ENCODE assay signal across 10 mouse cellular contexts in the genomic region with DNA sequence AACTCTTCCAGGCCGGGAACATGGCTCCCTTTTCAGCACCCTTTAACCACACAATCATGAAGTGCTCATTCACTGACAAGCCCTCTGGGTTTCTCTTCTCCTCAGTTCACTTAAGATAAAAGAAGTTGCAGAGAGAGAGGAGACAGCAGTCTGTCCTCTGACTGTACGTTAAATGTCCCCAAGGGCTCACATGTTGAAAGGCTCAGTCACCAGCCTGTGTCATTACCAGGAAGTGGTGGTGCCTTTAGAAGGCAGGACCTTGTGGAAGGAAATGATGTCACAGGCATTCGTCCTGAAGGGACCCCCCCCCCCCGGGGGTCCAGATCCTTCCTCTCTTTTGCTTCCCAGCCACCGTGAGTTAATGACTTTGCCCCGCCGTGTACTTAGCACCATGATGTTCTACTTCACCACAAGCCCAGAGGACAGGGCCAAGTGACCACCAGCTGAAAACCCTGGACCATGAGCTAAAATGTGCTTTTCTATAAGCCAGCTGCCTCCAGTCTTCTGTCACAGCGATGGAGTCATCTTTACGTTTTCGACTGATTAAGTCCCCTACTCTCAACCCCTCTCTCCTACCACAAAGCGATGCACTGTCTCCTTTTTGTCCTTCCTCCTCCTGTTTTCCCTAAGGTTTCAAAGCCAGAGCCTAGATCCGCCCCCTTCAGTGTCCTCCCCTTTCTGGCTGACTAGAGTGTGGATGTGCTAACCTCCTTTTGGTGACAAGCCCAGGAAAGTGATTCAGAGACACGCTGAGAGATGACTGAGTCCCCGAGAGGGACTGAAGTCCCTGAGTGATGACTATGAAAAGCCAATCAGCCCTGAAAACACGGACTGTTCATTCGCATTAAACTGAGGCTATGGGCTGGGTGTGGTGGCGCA. TPM values are rescaled to one million over a fixed set of nuclear protein-coding genes. Genes with fewer than 3 reads are reported as not detected.
DNase-seq lines count a peak whose midpoint lies in the region; ATAC-seq lines count a peak whose summit lies in the region.
"Had no signal": no experiment of that assay in that cellular context is flagged by ENCODE, and none has a peak within 500 bp of the region (broad histone marks: within the 10 kb centered on the region; RNA-seq: fewer than 3 reads in every experiment).

No protein-coding gene starts in this region.

- H3K4me3 ChIP-seq in hindbrain, embryonic 14.5 days (replicated peaks; ENCODE audit: low read length): no peak overlapping the region
- H3K4me3 ChIP-seq in intestine, embryonic 15.5 days (replicated peaks): no peak overlapping the region
- H3K4me3 ChIP-seq: limb, embryonic 15.5 days had no signal

- no peaks in the 10 kb centered on the region for H3K4me1 ChIP-seq in hindbrain, embryonic 14.5 days (replicated peaks; ENCODE audit: control insufficient read depth, insufficient read depth, low read length)
- H3K4me1 ChIP-seq in intestine, embryonic 15.5 days (replicated peaks): peaks cover 5% of the 10 kb centered on the region

- no peak overlapping the region for H3K27ac ChIP-seq in hindbrain, embryonic 14.5 days
- H3K27ac ChIP-seq in intestine, embryonic 15.5 days: no peak overlapping the region
- H3K27ac ChIP-seq: kidney, postnatal 0 days; limb, embryonic 15.5 days had no signal

- H3K4me2 ChIP-seq in hindbrain, embryonic 14.5 days (replicated peaks): no peak overlapping the region
- H3K4me2 ChIP-seq in intestine, embryonic 15.5 days (replicated peaks): no peak overlapping the region
- H3K4me2 ChIP-seq: limb, embryonic 15.5 days had no signal

- WGBS in hindbrain, embryonic 14.5 days: 68% methylated on average over 17 of the region's 17 CpGs
- WGBS in intestine, embryonic 15.5 days: 73% methylated on average over 17 of the region's 17 CpGs

- H3K36me3 ChIP-seq in hindbrain, embryonic 14.5 days (replicated peaks; ENCODE audit: control insufficient read depth, insufficient read depth): no peaks in the 10 kb centered on the region
- no peaks in the 10 kb centered on the region for H3K36me3 ChIP-seq in intestine, embryonic 15.5 days
- H3K36me3 ChIP-seq: limb, embryonic 15.5 days had no signal

- ATAC-seq in hindbrain, embryonic 14.5 days (ENCODE audit: low FRiP score): no peak
- ATAC-seq in intestine, embryonic 15.5 days: no peak

- peak; percentile 67 for DNase-seq in gastrocnemius, adult 18-20 months (ENCODE audit: low spot score)
- no peak for DNase-seq in gastrocnemius, postnatal 4 days (ENCODE audit: low spot score in 2 of 2)
- DNase-seq in T-cell, adult 2 months (ENCODE audit: low spot score): peak; percentile 49
- peak; percentile 70 to 71 for DNase-seq in heart, adult 9 months (ENCODE audit: low spot score in 2 of 2)
- peak; percentile 66 for DNase-seq in lung, postnatal 10 days
- DNase-seq in cerebellum, adult 9-10 months: no peak
- DNase-seq in hindbrain, embryonic 14.5 days (ENCODE audit: low spot score): no peak

- H3K9me3 ChIP-seq in hindbrain, embryonic 14.5 days (ENCODE audit: control insufficient read depth, low read length): no peaks in the 10 kb centered on the region
- H3K9me3 ChIP-seq in intestine, embryonic 15.5 days: no peaks in the 10 kb centered on the region
- H3K9me3 ChIP-seq: limb, embryonic 15.5 days had no signal

- no peak overlapping the region for H3K9ac ChIP-seq in hindbrain, embryonic 14.5 days
- H3K9ac ChIP-seq in intestine, embryonic 15.5 days: no peak overlapping the region
- H3K9ac ChIP-seq: limb, embryonic 15.5 days had no signal

- H3K27me3 ChIP-seq in hindbrain, embryonic 14.5 days (ENCODE audit: control insufficient read depth, insufficient read depth, low read length): no peaks in the 10 kb centered on the region
- no peaks in the 10 kb centered on the region for H3K27me3 ChIP-seq in intestine, embryonic 15.5 days (replicated peaks)
- H3K27me3 ChIP-seq: limb, embryonic 15.5 days had no signal

RNA-seq across cellular contexts. Expression of gene 2410004B18Rik, which starts 13.7 kb away (rescaled TPM):
- total RNA-seq in gastrocnemius, adult 18-20 months (2021): 10 to 100 TPM; 17.3 to 19.5 TPM
- 10 to 100 TPM; 15.0 to 22.4 TPM for total RNA-seq in gastrocnemius, postnatal 4 days (2021)
- 79.7 and 86.5 TPM in 2 replicates for polyA plus RNA-seq in hindbrain, embryonic 14.5 days (2014; fragmentation: Nextera tagmentation; extraction: Ambion mirVana)
- polyA plus RNA-seq in intestine, embryonic 15.5 days (2015; fragmentation: Nextera tagmentation; extraction: Ambion mirVana): 48.9 and 55.7 TPM in 2 replicates

RNA-seq across cellular contexts. Expression of gene Bcl10, which starts 28.9 kb away (rescaled TPM):
- 1 to 10 TPM; 9.4 to 9.7 TPM for total RNA-seq in gastrocnemius, adult 18-20 months (2021)
- 10 to 100 TPM; 23.7 to 26.8 TPM for total RNA-seq in gastrocnemius, postnatal 4 days (2021)
- 37.9 and 39.9 TPM in 2 replicates for polyA plus RNA-seq in hindbrain, embryonic 14.5 days (2014; fragmentation: Nextera tagmentation; extraction: Ambion mirVana)
- 48.6 and 51.1 TPM in 2 replicates for polyA plus RNA-seq in intestine, embryonic 15.5 days (2015; fragmentation: Nextera tagmentation; extraction: Ambion mirVana)

RNA-seq across cellular contexts. Expression of gene Syde2, which starts 36.1 kb away (rescaled TPM):
- under 1 TPM; 0.73 to 0.93 TPM for total RNA-seq in gastrocnemius, adult 18-20 months (2021)
- total RNA-seq in gastrocnemius, postnatal 4 days (2021): 1 to 10 TPM; 4.8 to 5.0 TPM
- polyA plus RNA-seq in hindbrain, embryonic 14.5 days (2014; fragmentation: Nextera tagmentation; extraction: Ambion mirVana): 0.41 and 0.81 TPM in 2 replicates
- polyA plus RNA-seq in intestine, embryonic 15.5 days (2015; fragmentation: Nextera tagmentation; extraction: Ambion mirVana): 1.9 and 2.4 TPM in 2 replicates

Comparison
In these comparisons a context has a peak if more than half of its experiments do, and no peak if none do; other contexts are left out.
1. DNase-seq: peak in gastrocnemius, adult 18-20 months (single experiment), T-cell, adult 2 months (single experiment), heart, adult 9 months (2 of 2) and lung, postnatal 10 days (single experiment); none in gastrocnemius, postnatal 4 days (0 of 2), cerebellum, adult 9-10 months (single experiment) and hindbrain, embryonic 14.5 days (single experiment).